In genomic region chr17:69969816-69970750, GRCm38 (mm10) we compare ENCODE assay signal across 8 mouse cellular contexts. TPM values are rescaled to one million over a fixed set of nuclear protein-coding genes. Genes with fewer than 3 reads are reported as not detected.
DNase-seq lines count a peak whose midpoint lies in the region; ATAC-seq lines count a peak whose summit lies in the region.

No protein-coding gene starts in this region.

- H3K36me3 ChIP-seq in heart, embryonic 11.5 days (ENCODE audit: control insufficient read depth, insufficient read depth, low read length) = no peaks in the 10 kb centered on the region
- no peaks in the 10 kb centered on the region for H3K36me3 ChIP-seq in hindbrain, embryonic 16.5 days (ENCODE audit: control insufficient read depth, insufficient read depth, low read length)
- H3K36me3 ChIP-seq in liver, embryonic 13.5 days = no peaks in the 10 kb centered on the region

- H3K4me2 ChIP-seq in heart, embryonic 11.5 days = peak overlapping the region; percentile 99
- H3K4me2 ChIP-seq in hindbrain, embryonic 16.5 days (ENCODE audit: low read length) = peak overlapping the region; percentile 63
- H3K4me2 ChIP-seq in liver, embryonic 13.5 days = peak overlapping the region; percentile 65

- peaks cover 4% of the 10 kb centered on the region; the same call in 1 of the 2 replicates for H3K4me1 ChIP-seq in heart, embryonic 11.5 days (ENCODE audit: control insufficient read depth, insufficient read depth, low read length)
- peaks cover 5% of the 10 kb centered on the region for H3K4me1 ChIP-seq in hindbrain, embryonic 16.5 days (ENCODE audit: control insufficient read depth, insufficient read depth, low read depth, low read length)
- H3K4me1 ChIP-seq in liver, embryonic 13.5 days (replicated peaks) = no peaks in the 10 kb centered on the region

- no peak overlapping the region for H3K9ac ChIP-seq in heart, embryonic 11.5 days (ENCODE audit: low read depth, low read length)
- H3K9ac ChIP-seq in hindbrain, embryonic 16.5 days (ENCODE audit: low read depth, low read length) = peak overlapping the region; percentile 91
- H3K9ac ChIP-seq in liver, embryonic 13.5 days = no peak overlapping the region

- peaks cover 28% of the 10 kb centered on the region for H3K27me3 ChIP-seq in heart, embryonic 11.5 days (ENCODE audit: control insufficient read depth, insufficient read depth, low read length)
- H3K27me3 ChIP-seq in hindbrain, embryonic 16.5 days (replicated peaks; ENCODE audit: control insufficient read depth, insufficient read depth, low read length) = no peaks in the 10 kb centered on the region
- peaks cover 38% of the 10 kb centered on the region for H3K27me3 ChIP-seq in liver, embryonic 13.5 days

- ATAC-seq in heart, embryonic 11.5 days (replicated peaks; ENCODE audit: insufficient number of reproducible peaks, low FRiP score, low TSS enrichment) = 0 out of 2 replicates have a peak, but pooled peaks have one; percentile 28
- peak; percentile 72 for ATAC-seq in hindbrain, embryonic 16.5 days
- no peak for ATAC-seq in liver, embryonic 13.5 days (ENCODE audit: low read depth)

- no peak overlapping the region for H3K27ac ChIP-seq in heart, embryonic 11.5 days (ENCODE audit: low read depth, low read length)
- peak overlapping the region; percentile 87 for H3K27ac ChIP-seq in hindbrain, embryonic 16.5 days (ENCODE audit: low read depth, low read length)
- H3K27ac ChIP-seq in liver, embryonic 13.5 days = no peak overlapping the region

- WGBS in heart, embryonic 11.5 days (ENCODE audit: insufficient replicate concordance) = 2% methylated on average over 43 of the region's 43 CpGs
- under 1% methylated on average over 42 of the region's 43 CpGs for WGBS in hindbrain, embryonic 16.5 days
- 3% methylated on average over 43 of the region's 43 CpGs for WGBS in liver, embryonic 13.5 days (ENCODE audit: insufficient replicate concordance)

- no peak for DNase-seq in heart, adult 11 months
- DNase-seq in R1 (ENCODE audit: low read depth, low spot score) = peak; percentile 14
- peak; percentile 44 for DNase-seq in embryo, embryonic 10.5 days (ENCODE audit: low spot score)
- DNase-seq in liver, embryonic 13.5 days = no peak
- DNase-seq in right cerebral cortex, postnatal 36 days (ENCODE audit: low spot score in 2 of 2) = peak; percentile 16 to 26
- no peak for DNase-seq in T-cell, adult 2 months (ENCODE audit: low spot score)

- H3K9me3 ChIP-seq in heart, embryonic 11.5 days (replicated peaks; ENCODE audit: control insufficient read depth, low read length) = no peaks in the 10 kb centered on the region
- H3K9me3 ChIP-seq in hindbrain, embryonic 16.5 days (ENCODE audit: control insufficient read depth, low read length) = no peaks in the 10 kb centered on the region
- H3K9me3 ChIP-seq in liver, embryonic 13.5 days (replicated peaks) = no peaks in the 10 kb centered on the region

- peak overlapping the region; percentile 51 for H3K4me3 ChIP-seq in heart, embryonic 11.5 days (ENCODE audit: low read depth, low read length)
- peak overlapping the region; percentile 66 for H3K4me3 ChIP-seq in hindbrain, embryonic 16.5 days (ENCODE audit: low read length)
- H3K4me3 ChIP-seq in liver, embryonic 13.5 days (replicated peaks) = peak overlapping the region; percentile 43

RNA-seq across cellular contexts. Expression of gene Dlgap1, which starts 1.2 kb away (rescaled TPM):
- 0.92 and 1.3 TPM in 2 replicates for polyA plus RNA-seq in heart, embryonic 11.5 days (2014; fragmentation: Nextera tagmentation; extraction: Ambion mirVana)
- polyA plus RNA-seq in hindbrain, embryonic 16.5 days (2015; fragmentation: Nextera tagmentation; extraction: Ambion mirVana) = 38.2 and 39.5 TPM in 2 replicates
- polyA plus RNA-seq in liver, embryonic 13.5 days (2015; fragmentation: Nextera tagmentation; extraction: Ambion mirVana) = 0.03 and 0.05 TPM in 2 replicates

Comparison
In these comparisons a context has a peak if more than half of its experiments do, and no peak if none do; other contexts are left out.
1. DNase-seq: peak in R1 (single experiment), embryo, embryonic 10.5 days (single experiment) and right cerebral cortex, postnatal 36 days (2 of 2); none in heart, adult 11 months (single experiment), liver, embryonic 13.5 days (single experiment) and T-cell, adult 2 months (single experiment).
2. RNA of gene Dlgap1, which starts 1.2 kb away (polyA plus RNA-seq): 38.2 to 39.5 TPM in hindbrain, embryonic 16.5 days; 0.92 to 1.3 TPM in heart, embryonic 11.5 days and 0.03 to 0.05 TPM in liver, embryonic 13.5 days; every median in the first group is over 10 times any median in the second.
3. Peak in every context shown above with its lines, with median percentiles within 50 percentile points of each other: H3K4me2 ChIP-seq and H3K4me3 ChIP-seq.